Mouse (Mus musculus): ENCODE measurements around the gene Foxe1.
A peak's percentile ranks its signal among the peaks of the same experiment; 100 is the strongest.

The Foxe1 gene

DNA sequence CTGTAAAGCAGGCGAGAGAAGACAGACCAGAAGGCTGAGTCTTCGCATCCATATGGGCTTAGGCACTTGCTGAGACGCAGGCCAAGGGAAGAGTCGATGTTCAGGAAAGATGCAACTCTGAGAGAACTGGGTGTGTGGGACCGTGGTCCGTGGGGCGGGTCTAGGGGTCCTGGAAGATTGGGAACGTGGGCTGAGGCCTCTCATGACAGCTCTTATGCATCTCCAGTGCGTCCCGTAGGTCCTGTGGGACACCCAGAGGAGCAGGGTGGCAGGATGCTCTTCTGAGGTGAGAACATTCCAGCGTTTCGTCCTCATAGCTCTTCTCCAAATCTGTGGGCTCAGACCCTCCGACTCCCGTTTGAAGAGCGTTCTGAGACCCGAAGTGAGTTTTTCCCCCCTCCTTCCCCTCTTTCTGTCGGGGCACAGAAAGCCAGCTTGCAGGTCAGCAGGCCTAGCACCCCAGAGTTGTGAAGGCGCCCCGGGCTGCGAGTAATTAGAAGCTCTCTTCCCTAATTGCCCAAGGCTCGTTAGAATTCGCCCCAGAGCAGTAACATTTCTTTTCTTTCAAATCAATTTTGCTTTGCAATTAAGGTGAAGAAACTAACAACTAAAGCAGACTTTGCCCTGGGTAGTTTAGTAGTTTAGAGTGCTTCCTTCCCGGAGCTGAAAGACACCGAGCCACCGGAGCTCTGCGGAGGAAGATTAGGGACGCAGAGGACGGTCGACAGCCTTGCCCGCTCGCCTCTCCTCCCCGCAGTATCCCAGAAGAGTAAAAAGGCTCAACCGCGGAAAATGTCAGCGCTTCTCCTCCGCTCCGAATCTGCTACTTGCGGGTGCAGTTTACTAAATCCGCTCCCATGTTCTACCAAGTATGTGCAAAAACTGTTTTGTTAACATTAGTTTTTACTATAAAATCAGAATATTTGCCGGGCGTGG is 4.4 kb downstream of the Foxe1 start:
- DNase-seq (ENCODE audit: low spot score in 2 of 2), result no peak

- no peak for DNase-seq (ENCODE audit: low spot score in 2 of 2)
Observed at GRCm38 (mm10) chr4:46348897-46349296, 5.5 kb downstream of the Foxe1 start.

DNA sequence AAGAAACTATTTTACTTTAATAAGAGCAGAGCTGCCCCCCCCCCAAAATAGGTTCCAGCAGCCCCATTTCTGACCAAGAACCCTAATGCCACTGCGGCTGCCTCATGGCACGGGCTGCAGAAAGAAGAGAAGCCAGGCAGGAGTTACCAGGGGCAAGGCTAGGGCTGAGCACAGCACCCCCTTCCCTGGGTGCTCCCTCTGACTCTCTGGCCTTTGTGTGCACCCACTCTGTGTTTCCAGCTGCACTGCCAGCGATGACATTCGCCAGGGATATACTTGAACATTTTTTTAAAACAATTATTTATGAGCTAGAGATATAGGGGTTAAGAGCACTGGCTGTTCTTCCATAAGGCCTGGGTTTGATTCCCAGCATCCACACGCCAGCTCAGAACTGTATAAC is 6.1 kb downstream of the Foxe1 start:
- DNase-seq (ENCODE audit: low spot score in 2 of 2), result no peak

- DNase-seq (ENCODE audit: low spot score in 2 of 2), result no peak
Observed at GRCm38 (mm10) chr4:46353045-46353444, 9.6 kb downstream of the Foxe1 start.

DNA sequence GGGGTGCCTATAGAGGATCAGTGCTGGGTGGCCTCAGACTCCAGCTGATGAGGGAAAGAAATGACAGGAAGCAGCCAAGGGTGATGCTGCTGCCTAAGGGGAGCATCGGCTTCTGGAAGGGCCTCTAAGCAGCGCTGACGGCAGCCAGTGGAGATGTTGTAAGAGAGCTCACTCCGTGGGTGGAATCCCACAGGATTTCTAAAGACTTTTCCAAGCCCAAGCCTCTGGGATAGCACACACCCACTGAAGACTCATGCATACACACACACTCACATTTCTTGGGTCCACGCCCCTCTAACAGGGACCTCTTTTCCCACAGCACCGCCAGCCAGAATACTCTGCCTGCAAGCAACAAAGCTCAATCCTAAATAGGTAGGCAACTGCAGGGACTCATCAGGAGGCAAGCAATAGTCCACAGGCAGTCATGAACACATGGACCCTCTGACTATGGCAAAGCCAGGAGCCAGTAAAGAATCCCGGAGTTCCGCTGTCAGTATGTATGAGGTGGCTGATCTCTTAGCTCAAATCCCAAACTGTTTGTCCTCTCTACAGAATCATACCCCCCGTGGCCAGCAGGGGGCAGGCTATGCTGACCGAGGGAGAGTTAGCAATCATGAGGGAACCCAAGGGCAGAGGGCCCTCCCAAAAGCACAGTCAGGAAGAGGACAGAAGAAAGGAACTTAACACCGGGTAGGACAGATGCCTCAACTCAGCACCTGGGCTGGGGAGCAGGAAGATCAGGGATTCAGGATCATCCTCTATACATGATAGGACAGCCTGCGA is 13.1 kb downstream of the Foxe1 start:
- peak in 1 of 2 experiments; percentile 20 for DNase-seq (ENCODE audit: low spot score in 2 of 2)

DNA sequence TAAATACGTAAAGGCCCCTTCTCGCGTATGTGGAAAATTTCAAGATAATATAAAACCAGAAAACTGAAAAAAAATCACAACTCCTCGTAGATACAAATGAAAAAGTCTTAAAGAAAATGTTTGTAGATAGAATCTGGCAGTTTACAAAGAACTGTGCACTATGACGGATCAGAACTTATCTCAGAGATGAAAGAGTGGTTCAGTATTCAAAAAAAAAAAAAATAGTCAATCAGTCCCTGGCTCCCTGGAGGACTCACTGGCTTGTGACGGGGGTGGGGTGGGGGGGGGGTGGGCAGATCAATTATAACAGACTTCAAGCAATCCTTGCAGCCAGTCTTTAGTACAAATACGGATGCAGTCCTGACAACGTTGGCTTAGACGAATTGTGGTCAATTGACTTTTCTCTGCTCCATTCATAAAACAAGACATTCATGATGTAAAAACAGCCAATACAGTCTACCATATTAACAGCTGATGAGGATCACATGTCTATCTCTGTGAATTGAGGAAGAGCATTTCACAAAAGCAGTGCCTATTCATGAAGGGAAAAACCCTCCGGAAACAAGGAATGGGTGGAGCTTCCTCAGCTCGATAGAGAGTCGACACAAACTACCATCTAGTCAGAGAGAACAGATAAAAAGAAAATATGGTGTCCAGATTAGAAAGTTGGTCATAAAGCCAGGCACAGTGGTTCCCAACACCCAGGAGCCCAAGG is 16.3 kb downstream of the Foxe1 start:
- no peak for DNase-seq (ENCODE audit: low spot score in 2 of 2)

- DNase-seq (ENCODE audit: low spot score in 2 of 2), result peak; percentile 72 to 77
Observed at GRCm38 (mm10) chr4:46361258-46361657, 17.8 kb downstream of the Foxe1 start.

GRCm38 (mm10) chr4:46364360-46364759 is 21.0 kb downstream of the Foxe1 start:
- DNase-seq (ENCODE audit: low spot score in 2 of 2), result no peak

DNA sequence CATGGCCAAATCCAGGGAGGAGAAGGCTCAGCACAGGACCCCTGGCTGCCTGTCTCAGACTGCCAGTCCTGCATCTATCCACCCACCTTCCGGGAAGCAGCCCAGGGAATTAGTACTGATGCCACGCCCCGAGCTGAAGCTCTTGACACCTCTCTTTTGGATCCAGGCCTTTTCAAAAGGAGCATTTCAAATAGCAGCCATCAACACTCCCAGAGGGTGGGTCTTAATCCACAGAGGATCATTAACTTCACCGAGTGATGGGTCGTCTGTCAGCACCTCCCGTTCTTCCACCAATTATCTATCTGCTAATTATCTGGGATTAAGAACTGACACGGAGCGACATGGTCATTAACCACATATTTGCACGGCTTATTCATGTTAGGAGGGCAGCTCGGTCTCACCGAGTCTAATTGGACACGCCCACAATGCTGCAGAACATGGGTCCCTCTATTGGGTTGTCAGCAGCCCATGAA is 24.1 kb downstream of the Foxe1 start:
- no peak for DNase-seq (ENCODE audit: low spot score in 2 of 2)

GRCm38 (mm10) chr4:46369070-46369469 is 25.7 kb downstream of the Foxe1 start:
- DNase-seq (ENCODE audit: low spot score in 2 of 2), result no peak

DNA sequence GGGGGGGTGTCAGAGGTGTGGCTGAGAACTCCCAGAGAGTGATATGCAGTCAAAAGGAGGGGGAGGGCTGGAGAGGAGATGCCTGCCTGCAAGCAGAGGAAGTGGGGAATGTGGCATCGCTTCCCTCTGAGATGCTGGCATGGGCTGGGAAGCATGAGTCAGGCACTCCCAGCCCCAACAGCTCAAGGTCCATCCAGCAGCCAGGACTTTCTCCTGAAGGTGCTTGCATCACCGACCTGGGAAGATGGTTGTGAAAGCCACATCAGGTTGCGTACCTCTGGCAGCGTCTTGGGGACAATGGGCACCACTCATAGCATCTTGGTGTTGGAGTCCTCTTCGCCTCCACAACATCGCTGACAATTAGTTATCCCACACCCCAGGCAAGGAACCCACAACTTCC is 27.0 kb downstream of the Foxe1 start:
- DNase-seq (ENCODE audit: low spot score in 2 of 2), result no peak

DNA sequence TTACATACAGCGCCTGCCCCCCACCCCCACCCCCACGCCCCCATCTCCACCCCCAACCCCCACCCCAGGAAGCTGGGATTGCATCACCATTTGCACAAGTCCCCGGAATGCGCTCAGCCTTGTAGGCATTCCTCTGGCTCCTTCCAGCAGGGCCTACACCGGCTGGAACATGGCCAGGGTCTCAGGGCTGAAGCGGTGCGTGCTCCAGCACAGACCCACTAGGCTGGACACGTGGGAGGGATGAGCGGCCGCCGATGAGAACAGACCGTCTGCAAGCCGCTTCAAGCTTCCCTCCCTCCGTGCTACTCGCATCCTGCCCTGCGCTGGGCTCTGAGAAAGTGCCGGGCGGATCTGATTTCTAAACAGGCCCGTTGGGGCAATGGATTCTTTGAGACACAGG is 27.6 kb downstream of the Foxe1 start:
- DNase-seq (ENCODE audit: low spot score in 2 of 2), result no peak

GRCm38 (mm10) chr4:46374455-46374854 is 31.0 kb downstream of the Foxe1 start:
- DNase-seq (ENCODE audit: low spot score in 2 of 2), result peak in 1 of 2 experiments; percentile 13

- peak; percentile 74 to 89 for DNase-seq (ENCODE audit: low spot score in 2 of 2)
Observed at GRCm38 (mm10) chr4:46374869-46375368, 31.5 kb downstream of the Foxe1 start.

DNA sequence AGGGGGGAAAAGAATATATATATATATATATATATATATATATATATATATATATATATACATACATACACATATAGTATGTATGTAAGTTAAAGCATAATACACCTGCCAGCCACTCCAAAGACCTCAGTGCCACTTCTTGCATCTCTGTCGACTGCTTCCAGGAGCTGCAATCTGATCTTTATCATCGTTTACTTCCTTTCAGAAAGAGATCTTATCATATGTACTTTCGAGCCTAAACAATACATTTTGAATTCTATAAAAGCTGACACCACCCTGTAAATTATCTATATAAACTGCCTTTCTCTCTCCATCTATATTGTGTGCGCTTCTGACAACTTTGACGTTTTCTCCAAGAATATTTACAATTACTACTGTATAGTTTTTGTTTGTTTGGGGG is 45.1 kb downstream of the Foxe1 start:
- DNase-seq (ENCODE audit: low spot score in 2 of 2), result no peak

DNA sequence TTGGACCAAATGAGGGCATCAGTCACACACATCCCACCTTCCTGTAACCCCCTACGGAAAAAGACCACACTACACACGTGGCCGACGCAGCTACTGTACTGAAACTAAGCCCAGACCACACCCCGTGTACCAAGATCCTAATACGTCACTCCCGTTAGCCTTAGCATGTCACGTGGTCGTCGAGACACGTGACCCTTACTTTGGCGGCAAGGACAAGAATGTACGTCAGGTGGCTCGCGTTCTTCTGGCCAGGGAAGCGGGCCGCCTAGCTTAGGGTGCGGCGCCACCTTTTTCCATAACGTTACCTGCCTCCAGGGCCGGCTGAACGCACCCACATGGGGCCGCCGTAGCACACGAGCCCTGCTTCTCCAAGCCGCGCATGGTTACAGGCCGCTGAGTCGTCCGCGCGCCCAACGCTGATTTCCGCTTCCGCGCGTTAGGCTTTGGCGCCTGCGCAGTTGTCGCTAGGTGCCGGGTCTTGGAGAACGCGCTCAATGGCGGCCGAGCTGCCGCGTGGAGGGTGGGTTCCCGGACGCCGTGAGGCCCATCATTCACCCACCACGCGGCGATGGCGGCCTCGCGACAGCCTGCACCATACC is 45.7 kb downstream of the Foxe1 start, which contains the start of gene Trmo:
TSS of gene Trmo (minus strand) at position 425 of the 599 bp plus-strand sequence.
- DNase-seq (ENCODE audit: low spot score in 2 of 2), result peak; percentile 95

DNA sequence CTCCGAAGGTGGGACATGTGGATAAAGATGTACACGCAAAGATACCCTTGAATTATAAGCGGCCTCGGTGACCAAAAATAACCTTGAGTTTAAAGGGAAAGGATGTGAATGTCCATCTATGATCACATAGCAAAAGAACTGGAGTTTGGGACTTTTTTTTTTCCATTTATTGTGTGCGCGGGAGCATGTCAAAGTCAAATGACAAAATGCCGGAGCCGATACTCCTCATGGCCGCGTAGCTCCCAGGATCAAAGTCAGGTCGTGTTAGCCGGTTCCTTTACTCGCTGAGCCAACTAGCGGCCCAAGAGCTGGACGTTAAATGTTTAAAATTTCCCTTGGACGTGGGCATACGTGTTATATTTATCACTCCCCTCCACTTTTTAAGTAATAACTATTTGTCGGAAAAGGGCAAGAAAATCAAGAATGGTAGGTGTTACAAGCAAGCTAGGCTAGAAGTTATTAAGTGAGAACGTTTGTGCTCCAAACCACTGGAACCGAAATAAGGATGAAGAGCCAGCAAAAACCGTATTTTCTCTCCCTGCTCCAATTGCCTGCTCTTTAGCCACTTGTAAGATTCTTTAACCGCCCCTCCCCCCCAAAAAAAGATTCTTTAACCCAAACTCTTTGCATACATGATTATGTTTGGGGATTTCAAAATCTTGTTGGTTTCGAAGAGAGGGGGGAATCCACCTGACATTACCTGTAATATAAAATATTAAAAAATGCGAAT is 46.4 kb downstream of the Foxe1 start:
- DNase-seq (ENCODE audit: low spot score in 2 of 2), result no peak

DNA sequence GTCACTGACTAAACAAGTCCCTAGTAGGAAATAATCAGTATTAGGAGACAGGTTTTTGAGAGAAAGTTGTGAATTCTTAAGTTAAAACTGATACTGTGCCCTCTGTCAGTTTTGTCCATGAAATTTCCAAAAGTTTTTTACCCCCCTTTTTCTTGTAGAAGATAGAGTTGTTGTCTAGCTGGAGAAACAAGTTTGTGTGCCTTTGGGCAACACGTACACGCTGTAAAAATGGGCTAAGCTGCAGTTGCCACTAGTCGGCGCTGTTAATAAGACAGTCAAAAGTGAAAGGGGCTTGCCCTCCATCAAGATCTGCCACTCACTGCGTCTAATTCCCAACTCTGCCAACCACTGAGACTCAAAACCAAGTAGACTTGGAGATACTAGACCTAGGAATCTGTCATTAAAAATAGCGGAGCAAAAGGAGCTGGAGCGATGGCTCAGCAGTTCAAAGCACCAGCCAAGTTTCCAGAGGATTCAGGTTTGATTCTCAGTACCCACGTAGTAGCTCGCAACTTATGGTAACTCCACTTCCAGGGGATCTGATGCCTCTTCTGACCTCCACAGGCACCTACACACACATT is 47.1 kb downstream of the Foxe1 start:
- DNase-seq (ENCODE audit: low spot score in 2 of 2), result peak; percentile 54 to 67

DNA sequence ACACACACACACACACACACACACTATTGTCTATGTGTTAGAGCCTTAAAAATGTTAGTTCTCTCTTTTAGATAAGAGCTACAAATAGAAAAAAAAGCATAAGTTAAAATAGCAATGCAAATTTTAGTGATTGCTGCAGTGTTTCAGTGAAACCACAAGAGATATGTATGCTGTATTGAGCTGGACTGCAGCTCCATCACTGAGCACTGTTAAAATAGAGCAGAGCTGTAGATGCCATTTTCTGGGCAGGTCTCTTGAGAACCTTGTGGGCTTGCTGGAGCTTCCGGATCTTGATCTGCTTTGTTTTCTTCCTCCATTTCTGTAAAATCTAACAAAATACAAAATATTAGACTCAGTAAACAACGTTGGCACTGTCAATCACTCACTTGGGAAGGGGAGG is 51.0 kb downstream of the Foxe1 start:
- DNase-seq (ENCODE audit: low spot score in 2 of 2), result no peak

- DNase-seq (ENCODE audit: low spot score in 2 of 2), result no peak
Observed at GRCm38 (mm10) chr4:46395736-46396135, 52.3 kb downstream of the Foxe1 start.
